ENCODE assay signal across 19 mouse cellular contexts in the genomic region with DNA sequence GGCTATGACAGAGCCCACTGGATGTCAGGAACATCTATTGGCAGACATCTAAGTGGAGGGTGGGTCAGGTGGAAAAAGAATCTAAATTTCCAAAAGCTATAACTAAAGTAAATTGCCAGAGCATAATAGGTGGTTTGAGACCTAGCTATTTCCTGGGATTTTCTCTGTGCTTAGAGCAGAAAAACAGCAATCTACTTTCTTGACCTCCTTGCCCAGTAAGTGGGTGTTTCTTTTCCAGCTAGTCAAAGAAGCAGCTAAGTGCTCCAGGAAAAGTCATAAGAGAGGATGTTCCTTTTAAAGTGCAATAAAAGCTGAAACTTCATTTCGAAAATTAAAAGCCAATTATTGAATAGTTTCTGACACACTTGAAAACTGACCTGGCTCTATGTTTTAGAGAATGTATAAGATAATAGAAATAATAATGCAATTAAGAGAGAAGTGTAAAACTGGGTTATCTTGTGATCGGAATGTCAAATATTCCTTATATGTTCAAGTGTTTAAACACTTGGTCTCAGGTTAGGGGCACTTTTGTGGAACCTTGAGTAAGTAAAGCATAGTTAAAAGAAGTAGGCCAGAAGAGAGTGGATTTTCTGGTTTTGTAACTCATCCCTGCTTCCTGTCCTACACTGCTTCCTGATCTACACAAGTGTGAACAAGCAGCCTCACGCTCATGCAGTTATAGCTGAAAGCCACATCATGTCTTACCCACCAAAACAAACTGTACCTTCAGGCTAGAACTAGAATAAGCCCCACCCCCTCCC.
"Had no signal": no experiment of that assay in that cellular context is flagged by ENCODE, and none has a peak within 500 bp of the region (broad histone marks: within the 10 kb centered on the region; RNA-seq: fewer than 3 reads in every experiment).

No protein-coding gene starts in this region.

- H3K4me3 ChIP-seq: layer of hippocampus, adult 2 months; limb, embryonic 15.5 days; megakaryocyte, embryonic 14.5 days; midbrain, embryonic 10.5 days; midbrain, embryonic 13.5 days; myocyte; neural tube, embryonic 13.5 days had no signal

- H3K27ac ChIP-seq: kidney, postnatal 0 days; layer of hippocampus, adult 2 months; limb, embryonic 15.5 days; liver, embryonic 14.5 days; midbrain, embryonic 10.5 days; midbrain, embryonic 13.5 days; neural tube, embryonic 13.5 days had no signal

- H3K36me3 ChIP-seq: limb, embryonic 15.5 days; midbrain, embryonic 10.5 days; midbrain, embryonic 13.5 days; neural tube, embryonic 13.5 days had no signal

- H3K9ac ChIP-seq: limb, embryonic 15.5 days; liver, embryonic 14.5 days; liver, postnatal 0 days; midbrain, embryonic 13.5 days; neural tube, embryonic 13.5 days had no signal

- H3K4me1 ChIP-seq: limb, embryonic 15.5 days; megakaryocyte, embryonic 14.5 days; midbrain, embryonic 10.5 days; midbrain, embryonic 13.5 days; neural tube, embryonic 13.5 days had no signal

- ATAC-seq: intestine, postnatal 0 days; liver, postnatal 0 days; midbrain, embryonic 13.5 days; midbrain, embryonic 16.5 days had no signal

- DNase-seq: kidney, adult 2 months; kidney, postnatal 25 days; layer of hippocampus, adult 9-11 months; liver, postnatal 0 days; retina, postnatal 1 day; thymus, adult 18-20 months; thymus, postnatal 4 days had no signal

- H3K4me2 ChIP-seq: limb, embryonic 15.5 days; liver, embryonic 11.5 days; midbrain, embryonic 13.5 days; neural tube, embryonic 13.5 days had no signal

- H3K9me3 ChIP-seq: limb, embryonic 15.5 days; midbrain, embryonic 10.5 days; midbrain, embryonic 13.5 days; neural tube, embryonic 13.5 days had no signal

- H3K27me3 ChIP-seq: limb, embryonic 15.5 days; megakaryocyte, embryonic 14.5 days; midbrain, embryonic 13.5 days; neural tube, embryonic 13.5 days had no signal
